Mouse (Mus musculus) adrenal gland, adult (tissue): ENCODE data around the gene Hdac10.

Source experiments
- DNase-seq, 2 experiments: peaks; one replicate each; pipeline ENCODE4 v3.0.0; 2022 to 2023; ENCODE audit warnings: low spot score in 1 of 2; ENCODE audit not compliant: inconsistent age in 2 of 2

Gene Hdac10

DNA sequence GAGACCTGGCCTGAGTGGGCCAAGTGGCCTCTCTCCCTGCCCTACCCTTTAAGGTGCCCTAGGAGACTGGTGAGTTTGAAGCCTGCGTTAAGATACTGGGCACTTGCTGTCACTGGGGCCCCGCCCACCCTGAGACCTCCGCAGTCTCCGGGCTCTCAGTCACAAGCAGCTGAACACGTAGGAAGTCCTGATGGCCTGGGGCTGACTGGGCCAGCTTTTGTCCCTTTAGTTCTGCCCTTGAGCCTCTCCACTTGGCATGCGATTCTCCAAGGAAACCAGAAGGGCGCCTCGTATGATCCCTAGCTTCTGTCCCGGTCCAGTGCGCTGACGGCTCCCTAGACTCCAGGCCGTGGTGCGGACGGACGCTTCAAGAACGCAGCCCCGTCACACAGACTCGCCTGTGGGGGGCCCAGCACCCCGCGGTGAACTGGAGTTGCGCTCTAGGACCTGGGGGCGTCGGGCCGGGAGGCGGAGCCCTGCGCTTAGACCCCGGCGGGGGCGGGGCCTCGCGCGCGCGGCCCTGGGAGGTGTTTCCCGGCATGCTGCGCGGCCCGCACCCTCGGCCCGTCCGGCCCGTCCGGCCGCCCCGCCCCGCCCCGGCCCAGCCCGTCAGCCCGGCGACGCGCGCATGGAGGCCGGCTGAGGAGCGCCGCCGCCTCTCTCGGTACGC, 52.9 kb downstream of the Hdac10 start:
- DNase-seq, result peak; percentile 94 to 97

DNA sequence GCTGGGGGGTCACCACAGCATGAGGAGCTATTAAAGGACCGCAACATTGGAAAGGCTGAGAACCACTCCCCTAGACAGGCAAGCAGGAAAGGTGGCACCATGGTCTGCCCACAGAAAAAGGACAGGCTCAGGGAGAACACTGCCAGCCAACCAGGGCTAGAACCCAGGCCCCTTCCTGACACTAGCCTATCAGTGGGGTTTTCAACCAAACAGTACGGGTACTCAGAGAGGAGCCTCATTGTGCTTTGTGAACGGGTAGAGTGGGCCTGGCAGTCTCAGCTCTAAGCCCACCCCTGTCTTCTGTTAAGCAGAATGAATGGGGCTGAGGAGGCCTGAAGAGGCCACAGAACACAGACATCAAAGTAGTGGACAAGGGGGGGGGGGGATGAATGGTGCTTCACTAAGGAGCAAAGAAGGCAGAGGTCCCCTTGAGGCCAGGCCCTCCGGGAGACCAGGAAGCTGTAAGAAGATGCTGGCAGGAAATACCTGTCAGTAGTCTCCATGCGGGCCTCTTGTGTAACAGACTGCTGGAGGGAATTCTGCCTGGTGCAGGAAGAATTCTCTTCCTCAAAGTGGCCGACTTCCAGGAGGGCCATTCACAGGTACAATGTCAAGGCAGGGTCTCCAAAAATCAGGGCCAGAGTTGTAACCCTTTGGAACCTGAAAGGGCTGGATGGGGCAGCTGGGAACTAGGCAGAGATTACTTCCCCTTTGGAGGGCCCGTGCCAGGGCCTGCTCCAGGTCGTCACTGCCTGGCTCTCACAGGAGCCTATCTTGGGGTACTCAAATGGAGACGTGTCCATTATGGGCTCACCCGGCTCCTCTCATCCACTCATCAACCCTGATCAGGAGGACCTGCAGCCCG, 53.7 kb downstream of the Hdac10 start, which contains the start of gene Trabd:
Trabd (plus strand) TSS at position 512 of the 865 bp plus-strand sequence.
- peak in 1 of 2 experiments; percentile 55 for DNase-seq

DNA sequence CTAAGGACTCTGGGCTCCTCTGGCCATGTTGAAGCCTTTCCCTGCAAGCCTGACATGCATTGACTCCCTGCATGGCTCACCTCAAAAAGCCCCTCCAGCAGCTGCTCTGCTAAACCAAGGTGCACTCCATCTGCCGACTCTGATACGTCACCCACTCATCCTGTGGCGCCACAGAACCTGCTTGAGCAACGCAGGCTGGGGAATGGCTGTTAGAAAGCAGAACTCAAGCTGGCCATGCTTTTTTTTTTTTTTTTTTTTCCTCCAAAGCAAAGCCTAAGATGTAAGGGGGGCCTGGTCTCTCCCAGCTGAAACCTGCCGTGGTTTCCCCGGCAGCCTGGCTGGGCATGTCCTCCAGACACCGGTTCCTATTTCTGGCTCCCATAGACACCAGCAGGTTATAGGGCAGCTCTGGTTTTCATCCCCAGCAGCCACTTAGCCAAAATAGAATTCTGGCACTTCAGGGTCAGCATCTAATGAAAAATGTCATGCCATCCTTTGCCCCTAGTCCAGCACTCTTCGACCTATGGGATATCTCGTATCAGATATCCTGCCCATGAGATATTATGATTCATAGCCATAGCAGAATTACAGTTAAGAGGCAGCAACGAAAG, 54.4 kb downstream of the Hdac10 start:
- DNase-seq, result no peak
